Mouse (Mus musculus): ENCODE results near the gene Crabp2. TPM values are rescaled to one million over a fixed set of nuclear protein-coding genes. Genes with fewer than 3 reads are reported as not detected.

Crabp2 gene
- polyA plus RNA-seq, 1 experiment from 2014 or later = 35.9 TPM

- H3K9ac ChIP-seq (ENCODE audit: low read length) = peak overlapping the region; percentile 43
- no peaks in the 10 kb centered on the region for H3K9me3 ChIP-seq (replicated peaks; ENCODE audit: control insufficient read depth, low read length)
- peak overlapping the region; percentile 35 for H3K4me2 ChIP-seq (ENCODE audit: low read length)
- H3K4me1 ChIP-seq (ENCODE audit: control insufficient read depth, insufficient read depth, low read length) = peaks cover 46% of the 10 kb centered on the region
- peak overlapping the region; percentile 53 for H3K27ac ChIP-seq (ENCODE audit: low read depth, low read length)
- H3K36me3 ChIP-seq (ENCODE audit: control insufficient read depth, insufficient read depth, low read length) = peaks cover 15% of the 10 kb centered on the region; the same call in 1 of the 2 replicates
- H3K4me3 ChIP-seq (ENCODE audit: low read depth, low read length) = no peak overlapping the region
- ATAC-seq (peak; percentile 6; the same call in 1 of the 2 replicates), DNase-seq (ENCODE audit: low spot score) (no peak)
- WGBS = 5% methylated on average over 13 of the region's 13 CpGs
- no peaks in the 10 kb centered on the region for H3K27me3 ChIP-seq (replicated peaks; ENCODE audit: control insufficient read depth, insufficient read depth, low read length)
Observed at GRCm38 (mm10) chr3:87982836-87983601, 34.6 kb downstream of the Crabp2 start.

- ATAC-seq = no peak
- Histone ChIP-seq H3K27ac (ENCODE audit: low read depth, low read length) (peak overlapping the region; percentile 53; the same call in 1 of the 2 replicates), H3K4me3 (ENCODE audit: low read depth, low read length) (no peak overlapping the region), H3K9me3 (replicated peaks; ENCODE audit: control insufficient read depth, low read length) (no peaks in the 10 kb centered on the region), H3K4me1 (ENCODE audit: control insufficient read depth, insufficient read depth, low read length) (peaks cover 49% of the 10 kb centered on the region), H3K27me3 (replicated peaks; ENCODE audit: control insufficient read depth, insufficient read depth, low read length) (no peaks in the 10 kb centered on the region), H3K9ac (ENCODE audit: low read length) (no peak overlapping the region; the same call in 1 of the 2 replicates), H3K36me3 (ENCODE audit: control insufficient read depth, insufficient read depth, low read length) (peaks cover 9% of the 10 kb centered on the region; the same call in 1 of the 2 replicates), H3K4me2 (ENCODE audit: low read length) (peak overlapping the region; percentile 35; the same call in 1 of the 2 replicates)
- WGBS = 67% methylated on average over 6 of the region's 6 CpGs
- no peak for DNase-seq (ENCODE audit: low spot score)
Observed at GRCm38 (mm10) chr3:87983627-87984026, 35.2 kb downstream of the Crabp2 start.

- no peak overlapping the region for H3K9ac ChIP-seq (ENCODE audit: low read length)
- peaks cover 5% of the 10 kb centered on the region; the same call in 1 of the 2 replicates for H3K36me3 ChIP-seq (ENCODE audit: control insufficient read depth, insufficient read depth, low read length)
- H3K4me1 ChIP-seq (ENCODE audit: control insufficient read depth, insufficient read depth, low read length) = peaks cover 49% of the 10 kb centered on the region
- no peak overlapping the region; the same call in 1 of the 2 replicates for H3K27ac ChIP-seq (ENCODE audit: low read depth, low read length)
- H3K9me3 ChIP-seq (replicated peaks; ENCODE audit: control insufficient read depth, low read length) = no peaks in the 10 kb centered on the region
- 46% methylated on average over 3 of the region's 3 CpGs for WGBS
- ATAC-seq = no peak
- H3K4me2 ChIP-seq (ENCODE audit: low read length) = no peak overlapping the region
- H3K27me3 ChIP-seq (replicated peaks; ENCODE audit: control insufficient read depth, insufficient read depth, low read length) = no peaks in the 10 kb centered on the region
- H3K4me3 ChIP-seq (ENCODE audit: low read depth, low read length) = no peak overlapping the region
- no peak for DNase-seq (ENCODE audit: low spot score)
Observed at GRCm38 (mm10) chr3:87984094-87984493, 35.6 kb downstream of the Crabp2 start.

DNA sequence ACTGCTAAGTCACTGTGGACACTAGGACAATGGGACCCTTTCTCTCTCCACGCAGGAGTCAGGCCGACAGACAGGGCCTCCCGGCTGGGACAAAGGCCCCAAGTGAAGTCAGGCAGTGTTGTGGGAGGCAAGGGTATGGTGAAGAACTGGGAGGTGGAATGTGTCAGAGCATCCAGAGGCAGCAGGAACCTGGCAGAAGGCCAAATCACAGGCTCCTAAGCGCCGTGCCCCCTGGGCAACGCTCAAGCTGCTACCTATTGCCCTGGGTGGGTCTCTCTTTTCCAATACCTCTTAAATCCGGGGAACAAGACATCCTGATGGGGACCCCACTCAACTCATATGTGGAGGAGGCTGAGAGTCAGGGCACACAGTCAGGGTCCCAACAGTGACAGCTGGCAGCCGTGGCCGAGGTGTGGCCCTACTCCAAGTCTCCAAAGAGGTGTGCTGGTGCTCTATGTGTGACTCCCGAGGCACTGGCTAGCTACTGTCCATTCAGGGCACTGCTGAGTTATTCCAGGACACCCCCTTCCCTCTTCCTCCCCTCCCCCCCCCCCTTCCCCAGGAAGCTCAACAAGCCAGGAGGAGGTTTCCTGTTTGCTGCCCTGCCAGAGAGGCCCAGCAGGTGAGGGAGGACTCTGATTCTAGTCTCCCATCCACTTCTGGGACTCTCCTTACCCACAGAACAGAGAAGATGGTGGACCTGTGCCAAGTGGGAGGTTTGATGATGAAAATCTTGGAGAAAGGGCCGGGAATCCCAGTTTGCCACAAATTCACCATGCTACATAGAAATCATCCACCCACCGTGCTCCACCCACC is 37.2 kb downstream of the Crabp2 start:
- no peaks in the 10 kb centered on the region for H3K36me3 ChIP-seq (ENCODE audit: control insufficient read depth, insufficient read depth, low read length)
- peak overlapping the region; percentile 15; the same call in 1 of the 2 replicates for H3K27ac ChIP-seq (ENCODE audit: low read depth, low read length)
- DNase-seq (ENCODE audit: low spot score) = peak; percentile 58
- no peaks in the 10 kb centered on the region for H3K27me3 ChIP-seq (replicated peaks; ENCODE audit: control insufficient read depth, insufficient read depth, low read length)
- H3K4me1 ChIP-seq (ENCODE audit: control insufficient read depth, insufficient read depth, low read length) = peaks cover 49% of the 10 kb centered on the region
- H3K9me3 ChIP-seq (replicated peaks; ENCODE audit: control insufficient read depth, low read length) = no peaks in the 10 kb centered on the region
- 0 out of 2 replicates have a peak overlapping the region, but pooled peaks have one; percentile 73 for H3K4me2 ChIP-seq (ENCODE audit: low read length)
- ATAC-seq = no peak
- H3K4me3 ChIP-seq (ENCODE audit: low read depth, low read length) = no peak overlapping the region
- 21% methylated on average over 12 of the region's 12 CpGs for WGBS
- H3K9ac ChIP-seq (ENCODE audit: low read length) = peak overlapping the region; percentile 21; the same call in 1 of the 2 replicates

DNA sequence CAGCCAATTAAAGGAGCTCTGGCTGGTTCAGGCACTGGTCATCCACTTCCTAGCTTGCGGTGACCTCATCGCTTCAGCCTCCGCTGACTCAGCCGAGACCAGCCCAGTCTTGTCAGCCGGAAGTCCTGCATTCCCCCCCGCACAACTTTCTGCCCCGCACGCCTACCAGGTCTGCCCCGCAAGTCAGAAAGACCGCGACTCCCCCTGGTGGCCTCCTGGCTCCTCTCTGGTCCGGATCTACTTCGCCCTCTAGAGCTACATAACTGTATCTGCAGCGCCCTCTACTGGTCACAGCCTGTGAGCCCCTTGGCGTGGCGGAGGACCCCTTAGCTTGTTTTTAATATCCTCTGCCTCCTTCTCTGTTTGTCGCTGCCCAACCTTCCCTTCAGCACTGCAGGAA is 38.4 kb downstream of the Crabp2 start:
- H3K9ac ChIP-seq (ENCODE audit: low read length) = peak overlapping the region; percentile 62; the same call in 1 of the 2 replicates
- WGBS = under 1% methylated on average over 17 of the region's 17 CpGs
- ATAC-seq (peak; percentile 82), DNase-seq (ENCODE audit: low spot score) (peak; percentile 98)
- H3K4me3 ChIP-seq (ENCODE audit: low read depth, low read length) = peak overlapping the region; percentile 37
- no peaks in the 10 kb centered on the region for H3K27me3 ChIP-seq (replicated peaks; ENCODE audit: control insufficient read depth, insufficient read depth, low read length)
- H3K27ac ChIP-seq (ENCODE audit: low read depth, low read length) = peak overlapping the region; percentile 5; the same call in 1 of the 2 replicates
- no peaks in the 10 kb centered on the region for H3K36me3 ChIP-seq (ENCODE audit: control insufficient read depth, insufficient read depth, low read length)
- no peaks in the 10 kb centered on the region for H3K9me3 ChIP-seq (replicated peaks; ENCODE audit: control insufficient read depth, low read length)
- H3K4me2 ChIP-seq (ENCODE audit: low read length) = peak overlapping the region; percentile 73
- peaks cover 49% of the 10 kb centered on the region for H3K4me1 ChIP-seq (ENCODE audit: control insufficient read depth, insufficient read depth, low read length)

GRCm38 (mm10) chr3:87987633-87988032 is 39.2 kb downstream of the Crabp2 start:
- no peaks in the 10 kb centered on the region for H3K9me3 ChIP-seq (replicated peaks; ENCODE audit: control insufficient read depth, low read length)
- H3K36me3 ChIP-seq (ENCODE audit: control insufficient read depth, insufficient read depth, low read length) = no peaks in the 10 kb centered on the region
- H3K27ac ChIP-seq (ENCODE audit: low read depth, low read length) = peak overlapping the region; percentile 40
- WGBS = under 1% methylated on average over 15 of the region's 15 CpGs
- no peaks in the 10 kb centered on the region for H3K27me3 ChIP-seq (replicated peaks; ENCODE audit: control insufficient read depth, insufficient read depth, low read length)
- DNase-seq (ENCODE audit: low spot score) = peak; percentile 95
- peak; percentile 81 for ATAC-seq
- H3K4me3 ChIP-seq (ENCODE audit: low read depth, low read length) = peak overlapping the region; percentile 37
- H3K4me2 ChIP-seq (ENCODE audit: low read length) = peak overlapping the region; percentile 73
- peak overlapping the region; percentile 62 for H3K9ac ChIP-seq (ENCODE audit: low read length)
- H3K4me1 ChIP-seq (ENCODE audit: control insufficient read depth, insufficient read depth, low read length) = peaks cover 41% of the 10 kb centered on the region

- H3K4me3 ChIP-seq (ENCODE audit: low read depth, low read length) = peak overlapping the region; percentile 37
- peak; percentile 55 for DNase-seq (ENCODE audit: low spot score)
- peaks cover 37% of the 10 kb centered on the region for H3K4me1 ChIP-seq (ENCODE audit: control insufficient read depth, insufficient read depth, low read length)
- WGBS = 4% methylated on average over 15 of the region's 15 CpGs
- no peak; the same call in 1 of the 2 replicates for ATAC-seq
- H3K36me3 ChIP-seq (ENCODE audit: control insufficient read depth, insufficient read depth, low read length) = no peaks in the 10 kb centered on the region
- H3K27me3 ChIP-seq (replicated peaks; ENCODE audit: control insufficient read depth, insufficient read depth, low read length) = no peaks in the 10 kb centered on the region
- H3K4me2 ChIP-seq (ENCODE audit: low read length) = peak overlapping the region; percentile 73
- H3K27ac ChIP-seq (ENCODE audit: low read depth, low read length) = peak overlapping the region; percentile 40
- no peaks in the 10 kb centered on the region for H3K9me3 ChIP-seq (replicated peaks; ENCODE audit: control insufficient read depth, low read length)
- peak overlapping the region; percentile 62 for H3K9ac ChIP-seq (ENCODE audit: low read length)
Observed at GRCm38 (mm10) chr3:87988068-87988467, 39.6 kb downstream of the Crabp2 start.

DNA sequence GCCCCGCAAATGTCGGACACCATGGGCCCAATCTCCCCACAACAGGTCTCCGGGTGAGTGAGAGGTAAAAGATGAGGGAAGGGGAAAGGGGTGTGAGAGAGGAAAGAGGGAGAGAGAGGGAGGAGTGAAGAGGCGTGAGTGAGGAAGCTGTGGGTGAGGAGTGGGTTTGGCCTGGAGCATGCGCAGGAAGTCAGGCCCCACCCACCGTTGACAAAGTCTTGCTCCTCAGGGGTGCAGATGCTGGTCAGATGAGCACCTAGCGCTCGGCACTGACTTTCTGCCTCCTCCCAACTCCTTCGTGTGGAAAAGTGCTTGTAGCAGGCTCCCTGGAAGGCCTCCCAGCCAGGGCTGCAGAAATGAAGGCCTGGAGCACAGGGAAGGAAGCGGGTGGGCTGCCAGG is 41.5 kb downstream of the Crabp2 start:
- WGBS = 38% methylated on average over 10 of the region's 10 CpGs
- no peak overlapping the region for H3K4me2 ChIP-seq (ENCODE audit: low read length)
- ATAC-seq (no peak), DNase-seq (ENCODE audit: low spot score) (no peak)
- H3K4me1 ChIP-seq (ENCODE audit: control insufficient read depth, insufficient read depth, low read length) = peaks cover 24% of the 10 kb centered on the region
- no peak overlapping the region for H3K9ac ChIP-seq (ENCODE audit: low read length)
- peaks cover 12% of the 10 kb centered on the region for H3K27me3 ChIP-seq (replicated peaks; ENCODE audit: control insufficient read depth, insufficient read depth, low read length)
- no peaks in the 10 kb centered on the region for H3K9me3 ChIP-seq (replicated peaks; ENCODE audit: control insufficient read depth, low read length)
- no peak overlapping the region for H3K27ac ChIP-seq (ENCODE audit: low read depth, low read length)
- H3K4me3 ChIP-seq (ENCODE audit: low read depth, low read length) = no peak overlapping the region
- no peaks in the 10 kb centered on the region for H3K36me3 ChIP-seq (ENCODE audit: control insufficient read depth, insufficient read depth, low read length)

All from forebrain, embryonic 14.5 days (tissue).